Mouse (Mus musculus): ENCODE measurements at regions not wholly inside any gene's neighbourhood (a gene's known extent, or its start where the extent isn't known, plus 50 kb on each side); places are given as distances from the start of the nearest gene placed in this dataset.
A peak's percentile ranks its signal among the peaks of the same experiment; 100 is the strongest.

DNA sequence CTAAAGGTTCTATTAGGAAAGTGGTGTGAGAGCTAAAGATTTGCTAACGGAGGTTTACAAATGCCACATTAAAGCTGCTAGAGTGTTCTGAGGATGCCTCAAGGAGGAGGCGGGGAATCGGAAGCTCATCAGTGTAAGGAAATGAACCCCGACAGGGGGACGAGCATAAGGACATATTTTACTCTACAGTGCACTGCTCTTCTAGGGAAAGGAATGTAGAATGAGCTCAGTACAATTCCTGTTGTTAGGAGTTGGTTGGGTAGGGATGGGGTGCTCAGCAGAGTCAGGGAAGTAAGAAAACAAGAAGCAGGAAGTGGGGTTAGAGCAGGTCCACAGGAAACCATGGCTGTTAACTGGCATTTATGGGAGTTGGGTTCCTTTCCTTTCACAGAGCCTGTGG lies 54.6 kb downstream of the Mex3b start:
- no peak overlapping the region for H3K27ac ChIP-seq (replicated peaks in 1 of 2; ENCODE audit: control insufficient read depth in 1 of 2, insufficient read depth in 1 of 2, low read depth in 2 of 2, low read length in 2 of 2)
- ATAC-seq (ENCODE audit: insufficient number of reproducible peaks, insufficient read depth, low FRiP score, low read depth): no peak
- no peaks in the 10 kb centered on the region for H3K9me3 ChIP-seq (ENCODE audit: control insufficient read depth, low read length)
- H3K4me1 ChIP-seq (ENCODE audit: control insufficient read depth in 2 of 2, insufficient read depth in 2 of 2, low read length in 2 of 2): peaks cover 0 to 3% of the 10 kb centered on the region in 2 experiments; a peak in 1 of 4 replicates
- H3K36me3 ChIP-seq (ENCODE audit: control insufficient read depth, insufficient read depth, low read length): no peaks in the 10 kb centered on the region
- 71% methylated on average over 5 of the region's 5 CpGs for WGBS
- no peak overlapping the region for H3K4me3 ChIP-seq (ENCODE audit: control insufficient read depth in 1 of 2, insufficient read depth in 1 of 2, low read depth in 1 of 2, low read length in 2 of 2)
- no peaks in the 10 kb centered on the region for H3K27me3 ChIP-seq (ENCODE audit: control insufficient read depth, insufficient read depth, low read length)
- H3K9ac ChIP-seq (ENCODE audit: low read length): no peak overlapping the region
- H3K4me2 ChIP-seq (ENCODE audit: low read length): no peak overlapping the region

DNA sequence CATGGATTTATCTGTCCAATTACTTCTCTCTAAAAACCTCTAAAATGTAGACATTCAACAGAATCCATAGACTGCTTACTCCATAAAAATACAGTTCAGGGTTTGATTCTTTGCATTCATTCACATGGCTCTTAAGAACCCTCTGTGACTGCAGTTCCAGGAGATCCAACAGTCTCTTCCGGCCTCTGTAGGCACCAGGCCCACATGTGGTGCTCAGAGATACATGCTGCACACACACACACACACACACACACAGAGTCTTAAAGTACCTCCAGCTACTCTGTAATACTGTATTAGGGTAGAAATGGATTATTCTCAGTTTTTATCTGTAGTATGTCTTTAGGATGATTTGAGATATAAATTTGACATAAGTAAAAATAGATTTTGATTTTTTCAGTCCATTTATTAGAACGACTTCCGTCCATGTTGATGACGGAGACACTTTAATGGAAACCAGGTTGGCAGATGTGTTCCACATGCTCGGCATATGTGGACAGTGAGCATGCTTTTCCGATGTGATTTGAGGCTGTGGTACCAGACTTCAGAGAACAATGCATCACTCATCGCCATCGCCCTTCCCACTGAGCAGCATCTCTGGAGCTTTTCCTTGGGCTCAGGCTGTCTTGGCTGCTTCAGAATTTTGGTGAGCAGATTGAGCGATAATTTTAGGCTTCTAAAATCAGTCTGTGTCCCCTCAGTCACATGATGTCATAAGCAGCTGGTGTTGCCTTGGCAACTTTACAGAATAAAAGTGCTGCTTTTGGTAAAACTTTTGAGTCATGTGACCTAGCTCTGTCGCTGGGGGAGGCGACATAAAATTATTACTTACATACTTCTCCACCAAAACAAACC lies 56.3 kb downstream of the Mex3b start:
- Histone ChIP-seq H3K36me3 (ENCODE audit: control insufficient read depth, insufficient read depth, low read length) (no peaks in the 10 kb centered on the region), H3K4me1 (ENCODE audit: control insufficient read depth in 2 of 2, insufficient read depth in 2 of 2, low read length in 2 of 2) (peaks cover 0 to 3% of the 10 kb centered on the region in 2 experiments; a peak in 1 of 4 replicates), H3K4me3 (ENCODE audit: control insufficient read depth in 1 of 2, insufficient read depth in 1 of 2, low read depth in 1 of 2, low read length in 2 of 2) (no peak overlapping the region), H3K27ac (replicated peaks in 1 of 2; ENCODE audit: control insufficient read depth in 1 of 2, insufficient read depth in 1 of 2, low read depth in 2 of 2, low read length in 2 of 2) (0 out of 4 replicates have a peak overlapping the region, but pooled peaks of 1 of the 2 experiments have one; percentile 2), H3K4me2 (ENCODE audit: low read length) (no peak overlapping the region), H3K27me3 (ENCODE audit: control insufficient read depth, insufficient read depth, low read length) (no peaks in the 10 kb centered on the region), H3K9ac (ENCODE audit: low read length) (no peak overlapping the region), H3K9me3 (ENCODE audit: control insufficient read depth, low read length) (no peaks in the 10 kb centered on the region)
- no peak for ATAC-seq (ENCODE audit: insufficient number of reproducible peaks, insufficient read depth, low FRiP score, low read depth)
- 73% methylated on average over 11 of the region's 11 CpGs for WGBS

DNA sequence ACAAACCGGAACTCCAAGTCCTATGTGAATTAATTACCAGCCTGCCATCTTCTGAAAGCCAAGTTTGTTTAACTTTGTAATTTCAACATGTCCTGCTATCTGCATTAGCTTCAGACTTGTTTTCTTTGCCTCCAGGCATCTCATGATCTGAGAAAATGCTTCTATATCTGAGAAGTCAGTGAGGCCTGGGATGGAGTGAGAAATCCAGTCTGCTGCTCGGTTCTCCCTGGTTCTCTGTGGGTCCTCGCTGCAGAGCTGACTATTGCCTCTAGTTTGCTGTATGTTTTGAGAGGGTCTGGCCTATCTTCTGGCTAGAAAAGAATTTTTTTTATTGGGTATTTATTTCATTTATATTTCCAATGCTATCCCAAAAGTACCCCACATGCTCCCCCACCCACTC lies 57.0 kb downstream of the Mex3b start:
- H3K36me3 ChIP-seq (ENCODE audit: control insufficient read depth, insufficient read depth, low read length): no peaks in the 10 kb centered on the region
- no peak overlapping the region for H3K4me2 ChIP-seq (ENCODE audit: low read length)
- no peaks in the 10 kb centered on the region for H3K27me3 ChIP-seq (ENCODE audit: control insufficient read depth, insufficient read depth, low read length)
- H3K4me3 ChIP-seq (ENCODE audit: control insufficient read depth in 1 of 2, insufficient read depth in 1 of 2, low read depth in 1 of 2, low read length in 2 of 2): no peak overlapping the region
- H3K9me3 ChIP-seq (ENCODE audit: control insufficient read depth, low read length): no peaks in the 10 kb centered on the region
- no peak for ATAC-seq (ENCODE audit: insufficient number of reproducible peaks, insufficient read depth, low FRiP score, low read depth)
- peaks cover 0 to 3% of the 10 kb centered on the region in 2 experiments; a peak in 1 of 4 replicates for H3K4me1 ChIP-seq (ENCODE audit: control insufficient read depth in 2 of 2, insufficient read depth in 2 of 2, low read length in 2 of 2)
- H3K27ac ChIP-seq (replicated peaks in 1 of 2; ENCODE audit: control insufficient read depth in 1 of 2, insufficient read depth in 1 of 2, low read depth in 2 of 2, low read length in 2 of 2): no peak overlapping the region
- H3K9ac ChIP-seq (ENCODE audit: low read length): no peak overlapping the region
- 76% methylated on average over 3 of the region's 3 CpGs for WGBS

DNA sequence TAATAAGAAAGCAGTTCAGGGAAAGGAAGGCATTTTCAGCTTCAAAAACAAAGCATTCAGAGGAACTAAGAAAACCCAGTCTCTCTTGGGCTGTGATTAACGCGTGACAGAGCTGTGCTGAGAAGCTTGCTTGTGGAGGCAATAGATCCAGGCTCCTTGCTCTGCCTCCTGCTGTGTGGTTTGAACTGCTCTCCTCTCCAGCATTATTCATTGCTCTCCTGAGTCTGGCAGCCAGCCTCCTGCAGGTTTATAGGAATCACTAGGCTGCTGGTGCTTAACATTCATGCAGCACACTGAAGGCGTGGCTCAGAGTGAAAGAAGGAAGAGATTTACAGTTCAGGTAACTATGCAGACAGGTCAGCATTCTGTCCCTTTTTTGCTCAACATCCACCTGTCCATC lies 71.2 kb downstream of the Mex3b start:
- Histone ChIP-seq H3K36me3 (ENCODE audit: control insufficient read depth, insufficient read depth, low read length) (no peaks in the 10 kb centered on the region), H3K4me2 (ENCODE audit: low read length) (no peak overlapping the region), H3K9ac (ENCODE audit: low read length) (no peak overlapping the region), H3K4me1 (ENCODE audit: control insufficient read depth in 2 of 2, insufficient read depth in 2 of 2, low read length in 2 of 2) (no peaks in the 10 kb centered on the region; a peak in 1 of 4 replicates), H3K4me3 (ENCODE audit: control insufficient read depth in 1 of 2, insufficient read depth in 1 of 2, low read depth in 1 of 2, low read length in 2 of 2) (no peak overlapping the region), H3K9me3 (ENCODE audit: control insufficient read depth, low read length) (no peaks in the 10 kb centered on the region), H3K27ac (replicated peaks in 1 of 2; ENCODE audit: control insufficient read depth in 1 of 2, insufficient read depth in 1 of 2, low read depth in 2 of 2, low read length in 2 of 2) (no peak overlapping the region), H3K27me3 (ENCODE audit: control insufficient read depth, insufficient read depth, low read length) (no peaks in the 10 kb centered on the region)
- ATAC-seq (ENCODE audit: insufficient number of reproducible peaks, insufficient read depth, low FRiP score, low read depth): no peak
- WGBS: 63% methylated on average over 3 of the region's 3 CpGs

DNA sequence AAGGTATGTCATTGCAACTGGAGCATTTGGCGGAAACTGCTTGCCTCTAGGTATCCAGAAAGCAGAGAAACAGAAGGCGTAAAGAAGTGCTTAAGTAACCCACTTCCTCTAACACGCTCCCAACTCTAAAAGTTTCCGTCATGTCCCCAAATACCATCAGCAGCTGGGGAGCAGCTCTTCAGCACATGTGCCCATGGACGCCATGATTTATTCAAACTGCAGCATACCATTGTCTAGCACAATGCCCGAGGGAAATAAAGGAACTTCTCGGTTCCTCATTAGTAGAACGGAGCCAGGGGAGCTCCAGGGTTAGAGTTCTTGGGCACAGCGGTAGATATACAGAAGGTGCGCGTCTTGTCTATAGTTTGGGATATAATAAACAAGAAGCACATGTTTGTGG lies 72.4 kb downstream of the Mex3b start:
- Histone ChIP-seq H3K4me1 (ENCODE audit: control insufficient read depth in 2 of 2, insufficient read depth in 2 of 2, low read length in 2 of 2) (peaks cover 0 to 2% of the 10 kb centered on the region in 2 experiments; a peak in 1 of 4 replicates), H3K9me3 (ENCODE audit: control insufficient read depth, low read length) (no peaks in the 10 kb centered on the region), H3K4me3 (ENCODE audit: control insufficient read depth in 1 of 2, insufficient read depth in 1 of 2, low read depth in 1 of 2, low read length in 2 of 2) (no peak overlapping the region), H3K4me2 (ENCODE audit: low read length) (no peak overlapping the region), H3K27ac (replicated peaks in 1 of 2; ENCODE audit: control insufficient read depth in 1 of 2, insufficient read depth in 1 of 2, low read depth in 2 of 2, low read length in 2 of 2) (no peak overlapping the region), H3K27me3 (ENCODE audit: control insufficient read depth, insufficient read depth, low read length) (no peaks in the 10 kb centered on the region), H3K36me3 (ENCODE audit: control insufficient read depth, insufficient read depth, low read length) (no peaks in the 10 kb centered on the region), H3K9ac (ENCODE audit: low read length) (no peak overlapping the region)
- no peak for ATAC-seq (ENCODE audit: insufficient number of reproducible peaks, insufficient read depth, low FRiP score, low read depth)
- WGBS: 92% methylated on average over 11 of the region's 11 CpGs

DNA sequence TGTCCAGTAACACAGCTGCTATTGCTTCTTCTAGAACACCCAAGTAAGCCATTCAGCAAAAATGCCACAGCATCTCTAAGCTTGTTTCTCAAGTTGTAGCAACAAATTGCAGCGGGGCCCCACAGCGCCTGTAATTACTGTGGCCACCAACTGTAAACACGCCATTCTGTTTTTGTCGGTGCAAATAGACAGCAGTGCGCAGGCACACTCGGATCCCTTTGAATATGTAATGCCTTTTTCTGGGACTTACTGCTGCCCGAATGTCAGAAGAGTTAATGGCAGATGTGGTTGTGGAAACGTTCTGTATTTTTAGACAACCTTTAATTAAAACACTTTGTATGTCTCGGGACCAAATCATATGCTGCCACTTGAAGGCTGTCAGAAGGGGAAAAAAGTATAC lies 76.2 kb downstream of the Mex3b start:
- Histone ChIP-seq H3K36me3 (ENCODE audit: control insufficient read depth, insufficient read depth, low read length) (no peaks in the 10 kb centered on the region), H3K27me3 (ENCODE audit: control insufficient read depth, insufficient read depth, low read length) (no peaks in the 10 kb centered on the region), H3K27ac (replicated peaks in 1 of 2; ENCODE audit: control insufficient read depth in 1 of 2, insufficient read depth in 1 of 2, low read depth in 2 of 2, low read length in 2 of 2) (no peak overlapping the region), H3K4me3 (ENCODE audit: control insufficient read depth in 1 of 2, insufficient read depth in 1 of 2, low read depth in 1 of 2, low read length in 2 of 2) (no peak overlapping the region), H3K4me1 (ENCODE audit: control insufficient read depth in 2 of 2, insufficient read depth in 2 of 2, low read length in 2 of 2) (peaks cover 0 to 2% of the 10 kb centered on the region in 2 experiments; a peak in 1 of 4 replicates), H3K9me3 (ENCODE audit: control insufficient read depth, low read length) (no peaks in the 10 kb centered on the region), H3K9ac (ENCODE audit: low read length) (no peak overlapping the region), H3K4me2 (ENCODE audit: low read length) (no peak overlapping the region)
- 70% methylated on average over 9 of the region's 9 CpGs for WGBS
- ATAC-seq (ENCODE audit: insufficient number of reproducible peaks, insufficient read depth, low FRiP score, low read depth): no peak

DNA sequence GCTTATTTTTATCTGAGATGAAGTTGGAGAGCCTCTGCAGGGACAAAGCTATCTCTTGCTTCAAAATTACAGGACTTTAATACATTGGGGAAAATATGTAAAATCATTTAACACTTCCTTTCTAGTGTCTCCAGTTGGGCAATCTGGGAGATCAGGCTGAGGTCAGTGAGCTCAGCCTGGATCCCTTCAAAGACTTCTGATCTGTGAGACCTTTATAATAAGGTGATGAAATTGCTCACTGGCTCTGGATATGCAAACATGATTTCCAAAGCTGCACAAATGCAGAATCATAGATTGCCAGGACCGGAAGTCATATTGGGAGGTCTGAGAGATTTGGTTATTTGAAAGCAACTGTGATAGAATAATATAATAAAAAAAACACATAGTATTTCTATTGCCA lies 76.7 kb downstream of the Mex3b start:
- no peaks in the 10 kb centered on the region for H3K27me3 ChIP-seq (ENCODE audit: control insufficient read depth, insufficient read depth, low read length)
- H3K9ac ChIP-seq (ENCODE audit: low read length): no peak overlapping the region
- no peaks in the 10 kb centered on the region for H3K36me3 ChIP-seq (ENCODE audit: control insufficient read depth, insufficient read depth, low read length)
- no peaks in the 10 kb centered on the region for H3K9me3 ChIP-seq (ENCODE audit: control insufficient read depth, low read length)
- H3K4me2 ChIP-seq (ENCODE audit: low read length): no peak overlapping the region
- ATAC-seq (ENCODE audit: insufficient number of reproducible peaks, insufficient read depth, low FRiP score, low read depth): no peak
- no peak overlapping the region for H3K4me3 ChIP-seq (ENCODE audit: control insufficient read depth in 1 of 2, insufficient read depth in 1 of 2, low read depth in 1 of 2, low read length in 2 of 2)
- H3K4me1 ChIP-seq (ENCODE audit: control insufficient read depth in 2 of 2, insufficient read depth in 2 of 2, low read length in 2 of 2): peaks cover 0 to 2% of the 10 kb centered on the region in 2 experiments; a peak in 1 of 4 replicates
- 69% methylated on average over 1 of the region's 1 CpGs for WGBS
- no peak overlapping the region for H3K27ac ChIP-seq (replicated peaks in 1 of 2; ENCODE audit: control insufficient read depth in 1 of 2, insufficient read depth in 1 of 2, low read depth in 2 of 2, low read length in 2 of 2)
